Mouse (Mus musculus): Measurements from ENCODE around the gene Hsd11b1. TPM values are rescaled to one million over a fixed set of nuclear protein-coding genes. Genes with fewer than 3 reads are reported as not detected.

Gene Hsd11b1
- polyA plus RNA-seq, 1 experiment: not detected

DNA sequence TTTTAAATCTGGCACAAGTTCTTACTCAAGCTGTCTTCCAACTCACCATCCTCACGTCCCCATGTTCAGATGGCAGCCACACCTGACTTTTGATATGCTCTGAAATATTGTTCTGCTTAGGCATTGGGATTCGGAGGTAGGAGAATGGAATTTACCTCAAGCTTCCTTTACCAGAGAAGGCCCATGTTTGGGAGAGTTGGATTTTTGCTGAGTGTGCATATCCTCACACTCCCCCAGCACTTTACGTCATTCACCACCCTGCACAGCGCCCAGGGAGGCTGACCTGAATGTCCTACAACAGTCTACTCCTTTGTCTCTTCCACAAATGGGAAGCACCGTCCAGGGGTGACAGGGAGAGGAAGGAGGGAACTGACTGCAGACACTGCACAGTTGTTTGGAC lies 43.5 kb downstream of the Hsd11b1 start:
- Histone ChIP-seq H3K27me3 (ENCODE audit: control insufficient read depth) (no peaks in the 10 kb centered on the region), H3K4me3 (replicated peaks) (no peak overlapping the region), H3K9me3 (ENCODE audit: control insufficient read depth, low read length) (no peaks in the 10 kb centered on the region), H3K4me1 (ENCODE audit: control insufficient read depth) (no peaks in the 10 kb centered on the region), H3K36me3 (ENCODE audit: control insufficient read depth) (no peaks in the 10 kb centered on the region)
- TF ChIP-seq GATA1 (IDR thresholded peaks at IDR 0.05; ENCODE audit: low read length) (no peak), TAL1 (IDR thresholded peaks at IDR 0.05; ENCODE audit: low read length) (no peak)

DNA sequence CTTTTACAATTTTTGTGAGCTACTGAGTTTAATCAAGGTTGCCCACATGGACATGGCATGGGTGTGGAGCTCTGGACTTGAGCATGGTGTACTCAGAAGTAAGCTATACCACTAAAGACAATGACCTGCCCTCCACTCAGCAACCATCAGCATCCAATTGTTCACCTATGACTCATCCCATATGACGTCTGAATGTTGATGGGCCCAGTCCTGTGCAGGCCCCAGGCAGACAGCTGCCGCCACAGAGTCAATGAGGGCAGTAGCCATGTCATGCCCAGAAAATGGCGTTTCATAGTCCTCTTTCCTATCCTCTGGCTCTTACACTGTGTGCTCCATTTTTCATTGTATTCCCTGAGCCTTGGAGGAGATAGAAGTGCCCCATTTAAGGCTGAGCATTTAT lies 47.9 kb downstream of the Hsd11b1 start:
- Histone ChIP-seq H3K4me3 (replicated peaks) (no peak overlapping the region), H3K9me3 (ENCODE audit: control insufficient read depth, low read length) (no peaks in the 10 kb centered on the region), H3K4me1 (ENCODE audit: control insufficient read depth) (no peaks in the 10 kb centered on the region), H3K36me3 (ENCODE audit: control insufficient read depth) (no peaks in the 10 kb centered on the region), H3K27me3 (ENCODE audit: control insufficient read depth) (no peaks in the 10 kb centered on the region)
- no peak for TF ChIP-seq GATA1 (IDR thresholded peaks at IDR 0.05; ENCODE audit: low read length)
- no peak for TF ChIP-seq TAL1 (IDR thresholded peaks at IDR 0.05; ENCODE audit: low read length)

DNA sequence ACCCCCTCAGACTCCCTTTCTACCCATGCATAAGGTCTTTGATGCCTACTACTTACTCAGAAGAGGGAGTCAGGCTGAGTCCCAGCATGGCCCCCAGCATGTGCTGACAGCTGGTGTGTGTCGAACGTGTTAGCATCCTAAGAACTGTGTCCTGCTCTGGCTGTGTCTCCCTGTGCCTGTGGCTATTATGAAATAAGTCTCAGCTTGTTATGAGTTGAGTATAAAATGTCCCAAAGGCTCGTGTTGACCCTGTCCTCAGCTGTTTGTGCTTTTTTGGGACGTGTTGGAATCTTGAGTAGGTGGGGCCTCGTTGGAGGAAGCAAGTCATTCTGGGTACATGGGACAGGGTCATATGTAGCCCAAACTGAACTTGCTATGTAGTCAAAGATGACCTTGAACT lies 49.8 kb downstream of the Hsd11b1 start:
- Histone ChIP-seq H3K4me1 (ENCODE audit: control insufficient read depth) (no peaks in the 10 kb centered on the region), H3K4me3 (replicated peaks) (no peak overlapping the region), H3K27me3 (ENCODE audit: control insufficient read depth) (no peaks in the 10 kb centered on the region), H3K9me3 (ENCODE audit: control insufficient read depth, low read length) (no peaks in the 10 kb centered on the region), H3K36me3 (ENCODE audit: control insufficient read depth) (no peaks in the 10 kb centered on the region)
- TF ChIP-seq TAL1 (IDR thresholded peaks at IDR 0.05; ENCODE audit: low read length): no peak
- no peak for TF ChIP-seq GATA1 (IDR thresholded peaks at IDR 0.05; ENCODE audit: low read length)

DNA sequence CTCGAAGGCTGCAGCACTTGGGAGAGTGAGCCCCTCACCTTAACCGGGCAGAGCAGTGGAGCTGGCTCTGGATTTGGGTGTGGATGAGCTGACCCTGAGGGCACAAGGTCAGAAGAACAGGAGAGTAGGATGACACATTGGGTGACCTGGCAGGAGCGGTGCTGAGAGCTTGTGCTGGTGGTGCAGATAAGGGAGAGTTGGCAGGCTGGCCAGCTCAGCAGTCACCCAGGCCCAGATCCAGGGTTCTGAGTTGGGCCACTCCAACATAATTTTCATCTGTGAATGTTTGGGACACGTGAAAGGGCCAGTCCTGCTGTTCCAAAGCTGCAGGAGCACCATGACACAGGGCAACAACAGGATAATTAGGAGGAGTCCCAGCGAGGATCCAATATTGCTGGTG lies 52.5 kb downstream of the Hsd11b1 start:
- H3K9me3 ChIP-seq (ENCODE audit: control insufficient read depth, low read length): no peaks in the 10 kb centered on the region
- no peak overlapping the region for H3K4me3 ChIP-seq (replicated peaks)
- H3K27me3 ChIP-seq (ENCODE audit: control insufficient read depth): no peaks in the 10 kb centered on the region
- TF ChIP-seq TAL1 (IDR thresholded peaks at IDR 0.05; ENCODE audit: low read length) (no peak), GATA1 (IDR thresholded peaks at IDR 0.05; ENCODE audit: low read length) (no peak)
- H3K36me3 ChIP-seq (ENCODE audit: control insufficient read depth): no peaks in the 10 kb centered on the region
- H3K4me1 ChIP-seq (ENCODE audit: control insufficient read depth): no peaks in the 10 kb centered on the region

DNA sequence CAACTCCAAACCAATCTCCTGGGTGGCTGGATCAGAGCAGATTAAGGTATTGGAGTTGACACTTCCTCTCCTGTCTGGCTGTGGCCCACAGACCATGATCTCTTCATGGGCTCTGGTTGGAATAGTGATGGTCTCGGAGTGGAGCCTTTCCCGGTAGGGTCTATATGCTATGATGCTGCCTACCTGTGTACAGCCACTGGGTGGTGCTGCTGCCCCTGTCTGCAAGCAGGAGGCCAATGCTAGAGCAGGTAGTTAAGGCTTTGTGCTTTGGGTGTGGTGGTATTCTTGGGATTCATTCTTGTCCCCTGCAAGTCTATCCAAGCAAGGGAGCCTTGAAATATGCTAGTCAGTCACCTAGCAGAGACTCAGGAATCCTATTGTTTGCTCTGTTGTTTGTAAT lies 55.7 kb downstream of the Hsd11b1 start:
- Histone ChIP-seq H3K36me3 (ENCODE audit: control insufficient read depth) (no peaks in the 10 kb centered on the region), H3K9me3 (ENCODE audit: control insufficient read depth, low read length) (no peaks in the 10 kb centered on the region), H3K27me3 (ENCODE audit: control insufficient read depth) (no peaks in the 10 kb centered on the region), H3K4me1 (ENCODE audit: control insufficient read depth) (no peaks in the 10 kb centered on the region), H3K4me3 (replicated peaks) (no peak overlapping the region)
- TF ChIP-seq GATA1 (IDR thresholded peaks at IDR 0.05; ENCODE audit: low read length): no peak
- no peak for TF ChIP-seq TAL1 (IDR thresholded peaks at IDR 0.05; ENCODE audit: low read length)

DNA sequence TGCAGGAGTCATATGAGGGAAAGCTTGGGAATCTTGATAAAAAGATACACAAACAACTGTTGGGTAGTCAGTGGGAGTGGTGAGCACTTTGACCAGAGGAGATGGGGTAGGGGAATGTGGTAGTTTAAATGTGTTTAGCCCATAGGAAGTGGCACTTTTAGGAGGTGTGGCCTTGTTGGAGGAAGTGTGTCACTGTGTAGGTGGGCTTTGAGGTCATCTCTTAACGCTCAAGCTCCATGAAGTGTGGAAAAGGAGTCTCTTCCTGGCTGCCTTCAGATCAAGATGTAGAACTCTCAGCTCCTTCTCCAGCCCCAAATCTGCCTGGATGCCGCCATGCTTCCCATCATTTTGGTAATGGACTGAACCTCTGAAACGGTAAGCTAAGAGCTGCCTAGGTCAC lies 56.4 kb downstream of the Hsd11b1 start, which contains the start of gene Lamb3:
Gene Lamb3, plus strand, starts transcription at position 197 of the 400 bp plus-strand sequence.
- TF ChIP-seq GATA1 (IDR thresholded peaks at IDR 0.05; ENCODE audit: low read length): no peak
- TF ChIP-seq TAL1 (IDR thresholded peaks at IDR 0.05; ENCODE audit: low read length): no peak
- no peak within 1 kb of the TSS for H3K4me3 ChIP-seq (replicated peaks)
- no peaks in the 10 kb centered on the region for H3K9me3 ChIP-seq (ENCODE audit: control insufficient read depth, low read length)
- H3K27me3 ChIP-seq (ENCODE audit: control insufficient read depth): no peaks in the 10 kb centered on the region
- no peaks in the 10 kb centered on the region for H3K36me3 ChIP-seq (ENCODE audit: control insufficient read depth)
- no peaks in the 10 kb centered on the region for H3K4me1 ChIP-seq (ENCODE audit: control insufficient read depth)

DNA sequence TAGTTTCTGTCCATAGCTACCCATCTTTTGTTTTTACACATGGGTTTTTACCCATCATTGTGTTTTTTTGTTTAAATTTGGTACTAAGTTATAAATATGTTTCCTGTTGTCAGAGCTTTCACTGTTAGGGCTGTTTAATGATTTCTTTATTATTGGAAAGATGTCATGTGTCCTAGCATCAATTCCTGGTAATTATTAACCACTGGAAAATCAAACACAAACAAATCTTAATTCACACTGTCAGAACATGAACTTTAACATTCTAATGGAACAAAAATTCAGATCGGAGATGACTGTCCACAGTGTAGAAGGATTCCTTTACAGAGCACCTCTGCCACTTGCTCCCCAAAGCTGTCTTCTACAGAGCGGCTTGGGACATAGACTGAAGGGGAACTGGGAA lies 58.4 kb downstream of the Hsd11b1 start:
- Histone ChIP-seq H3K9me3 (ENCODE audit: control insufficient read depth, low read length) (no peaks in the 10 kb centered on the region), H3K27me3 (ENCODE audit: control insufficient read depth) (no peaks in the 10 kb centered on the region), H3K4me3 (replicated peaks) (no peak overlapping the region), H3K4me1 (ENCODE audit: control insufficient read depth) (no peaks in the 10 kb centered on the region), H3K36me3 (ENCODE audit: control insufficient read depth) (no peaks in the 10 kb centered on the region)
- no peak for TF ChIP-seq TAL1 (IDR thresholded peaks at IDR 0.05; ENCODE audit: low read length)
- TF ChIP-seq GATA1 (IDR thresholded peaks at IDR 0.05; ENCODE audit: low read length): no peak

DNA sequence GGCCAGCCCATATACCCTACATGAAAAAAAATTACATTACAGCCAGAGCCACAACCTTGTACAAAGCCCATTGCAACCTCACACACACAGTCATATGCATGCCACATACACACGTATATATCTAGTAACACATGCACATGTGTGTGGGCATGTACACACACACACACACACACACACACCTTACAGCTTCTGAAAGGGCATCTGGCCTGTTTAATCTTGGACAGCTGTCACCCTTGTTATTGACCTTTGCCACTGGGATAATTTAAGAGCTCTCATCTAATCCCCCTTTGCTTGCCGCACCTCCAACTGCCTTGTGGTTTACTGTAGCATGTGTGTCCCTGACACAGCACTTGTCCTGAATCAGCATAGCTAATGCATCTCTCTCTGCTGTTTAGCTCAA lies 60.1 kb downstream of the Hsd11b1 start:
- no peaks in the 10 kb centered on the region for H3K9me3 ChIP-seq (ENCODE audit: control insufficient read depth, low read length)
- no peaks in the 10 kb centered on the region for H3K27me3 ChIP-seq (ENCODE audit: control insufficient read depth)
- TF ChIP-seq GATA1 (IDR thresholded peaks at IDR 0.05; ENCODE audit: low read length) (no peak), TAL1 (IDR thresholded peaks at IDR 0.05; ENCODE audit: low read length) (no peak)
- H3K4me1 ChIP-seq (ENCODE audit: control insufficient read depth): no peaks in the 10 kb centered on the region
- H3K36me3 ChIP-seq (ENCODE audit: control insufficient read depth): no peaks in the 10 kb centered on the region
- H3K4me3 ChIP-seq (replicated peaks): no peak overlapping the region

DNA sequence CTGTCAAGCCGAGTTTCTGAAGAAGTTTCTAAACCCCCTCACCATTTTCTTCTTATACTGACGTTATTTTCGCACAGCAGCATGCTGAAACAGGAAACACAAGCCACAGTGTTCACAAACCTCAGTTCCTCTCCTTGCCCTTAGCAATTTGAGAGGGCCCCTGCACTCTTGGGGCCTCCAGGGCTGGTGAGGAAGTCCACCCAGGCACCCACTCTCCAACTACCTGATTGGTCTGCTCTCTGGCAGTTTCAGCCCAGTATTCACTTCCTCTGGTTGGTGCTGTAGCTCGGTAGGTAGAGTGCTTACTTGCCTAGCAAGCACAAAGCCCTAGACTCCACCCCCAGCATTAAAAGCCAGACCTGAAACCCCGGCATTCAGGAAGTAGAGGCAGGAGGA lies 62.5 kb downstream of the Hsd11b1 start, which contains the start of gene Traf3ip3:
Gene Traf3ip3, minus strand, starts transcription at position 321 of the 396 bp plus-strand sequence.
- TF ChIP-seq GATA1 (IDR thresholded peaks at IDR 0.05; ENCODE audit: low read length): no peak
- TF ChIP-seq TAL1 (IDR thresholded peaks at IDR 0.05; ENCODE audit: low read length): no peak
- Histone ChIP-seq H3K36me3 (ENCODE audit: control insufficient read depth) (no peaks in the 10 kb centered on the region), H3K4me3 (replicated peaks) (no peak within 1 kb of the TSS), H3K9me3 (ENCODE audit: control insufficient read depth, low read length) (no peaks in the 10 kb centered on the region), H3K4me1 (ENCODE audit: control insufficient read depth) (peaks cover 8% of the 10 kb centered on the region), H3K27me3 (ENCODE audit: control insufficient read depth) (no peaks in the 10 kb centered on the region)
